Mouse (Mus musculus) megakaryocyte progenitor cell, adult 5-6 weeks (primary cell): Measurements from ENCODE around the gene Oxct2b. TPM values are rescaled to one million over a fixed set of nuclear protein-coding genes. Genes with fewer than 3 reads are reported as not detected.

Source experiments
- total RNA-seq, 2 experiments: library from RNA; stranded (forward) in 1 of 2; stranded (reverse) in 1 of 2; fragments of 157-497, 149-512 nt in 1 of 2; fragments of 200-1000 nt in 1 of 2; gene quantifications; 2 replicates each; pipeline versions ENCODE4 v1.2.3 to v1.2.4; 2015 to 2017

Gene Oxct2b
- total RNA-seq, 2 experiments from 2014 or later, result not detected

Other genes starting within 250 kb of the Oxct2b start
- 125 and 140 TPM in 2 replicates for gene Cap1, start 230.2 kb upstream of the Oxct2b start, total RNA-seq (2015)
- gene Cap1, start 230.2 kb upstream of the Oxct2b start, total RNA-seq (2017), result 169 and 175 TPM in 2 replicates
- 0.10 and 0.22 TPM in 2 replicates for gene Mfsd2a, start 155.1 kb upstream of the Oxct2b start, total RNA-seq (2015)
- 0.20 TPM in 1 of 2 replicates, not detected in the other for gene Mfsd2a, start 155.1 kb upstream of the Oxct2b start, total RNA-seq (2017)
- 0.12 and 0.54 TPM in 2 replicates for gene Mycl, start 120.6 kb upstream of the Oxct2b start, total RNA-seq (2015)
- 0.54 and 2.0 TPM in 2 replicates for gene Mycl, start 120.6 kb upstream of the Oxct2b start, total RNA-seq (2017)
- 11.3 and 14.5 TPM in 2 replicates for gene Trit1, start 99.7 kb upstream of the Oxct2b start, total RNA-seq (2015)
- gene Trit1, start 99.7 kb upstream of the Oxct2b start, total RNA-seq (2017), result 19.3 and 26.1 TPM in 2 replicates
- not detected in 2 replicates for gene Bmp8b, start 11.1 kb upstream of the Oxct2b start, total RNA-seq (2015)
- gene Bmp8b, start 11.1 kb upstream of the Oxct2b start, total RNA-seq (2017), result not detected in 2 replicates
- 38.5 and 52.5 TPM in 2 replicates for gene Ppie, start 23.7 kb downstream of the Oxct2b start, total RNA-seq (2015)
- gene Ppie, start 23.7 kb downstream of the Oxct2b start, total RNA-seq (2017), result 64.9 and 74.0 TPM in 2 replicates
- gene Hpcal4, start 67.0 kb downstream of the Oxct2b start, total RNA-seq (2015), result not detected in 2 replicates
- gene Hpcal4, start 67.0 kb downstream of the Oxct2b start, total RNA-seq (2017), result not detected in 2 replicates
- gene Nt5c1a, start 85.2 kb downstream of the Oxct2b start, total RNA-seq (2015), result not detected in 2 replicates
- 0.88 TPM in 1 of 2 replicates, not detected in the other for gene Nt5c1a, start 85.2 kb downstream of the Oxct2b start, total RNA-seq (2017)
- not detected in 2 replicates for gene Heyl, start 117.3 kb downstream of the Oxct2b start, total RNA-seq (2015)
- gene Heyl, start 117.3 kb downstream of the Oxct2b start, total RNA-seq (2017), result not detected in 2 replicates
- gene Pabpc4, start 146.1 kb downstream of the Oxct2b start, total RNA-seq (2015), result 141 and 168 TPM in 2 replicates
- gene Pabpc4, start 146.1 kb downstream of the Oxct2b start, total RNA-seq (2017), result 118 and 136 TPM in 2 replicates
- gene Oxct2a, start 207.4 kb downstream of the Oxct2b start, total RNA-seq (2015), result not detected in 2 replicates
- not detected in 2 replicates for gene Oxct2a, start 207.4 kb downstream of the Oxct2b start, total RNA-seq (2017)
- gene Bmp8a, start 227.0 kb downstream of the Oxct2b start, total RNA-seq (2015), result 0.17 TPM in 1 of 2 replicates, not detected in the other
- gene Bmp8a, start 227.0 kb downstream of the Oxct2b start, total RNA-seq (2017), result 0.12 TPM in 1 of 2 replicates, not detected in the other